Mouse (Mus musculus): ENCODE data around the gene BC048679.

Gene BC048679

GRCm38 (mm10) chr7:81498181-81498580, at the start of gene BC048679:
BC048679 (minus strand) TSS chr7:81498281.
- DNase-seq, result peak; percentile 75

- no peak for DNase-seq
Measured at GRCm38 (mm10) chr7:81542934-81543333, 44.9 kb upstream of the BC048679 start.

GRCm38 (mm10) chr7:81541924-81542524, 43.9 kb upstream of the BC048679 start:
- peak; percentile 97 for DNase-seq

GRCm38 (mm10) chr7:81540999-81541398, 42.9 kb upstream of the BC048679 start:
- DNase-seq, result no peak

GRCm38 (mm10) chr7:81539565-81539964, 41.5 kb upstream of the BC048679 start:
- DNase-seq, result no peak

GRCm38 (mm10) chr7:81538070-81538675, 40.1 kb upstream of the BC048679 start:
- DNase-seq, result peak; percentile 85

GRCm38 (mm10) chr7:81536478-81536877, 38.4 kb upstream of the BC048679 start:
- DNase-seq, result no peak

GRCm38 (mm10) chr7:81531462-81531861, 33.4 kb upstream of the BC048679 start:
- DNase-seq, result no peak

GRCm38 (mm10) chr7:81528918-81529317, 30.8 kb upstream of the BC048679 start:
- no peak for DNase-seq

GRCm38 (mm10) chr7:81523663-81524017, 25.6 kb upstream of the BC048679 start:
- DNase-seq, result no peak

- DNase-seq, result peak; percentile 99
Measured at GRCm38 (mm10) chr7:81523008-81523662, 25.1 kb upstream of the BC048679 start.

- DNase-seq, result peak; percentile 62
Measured at GRCm38 (mm10) chr7:81516154-81517030, 18.3 kb upstream of the BC048679 start.

- DNase-seq, result peak; percentile 41
Measured at GRCm38 (mm10) chr7:81514906-81515590, 17.0 kb upstream of the BC048679 start.

GRCm38 (mm10) chr7:81501050-81501449, 3.0 kb upstream of the BC048679 start:
- peak; percentile 40 for DNase-seq

GRCm38 (mm10) chr7:81497171-81497570, 910 bp downstream of the BC048679 start:
- peak; percentile 78 for DNase-seq

- peak; percentile 91 for DNase-seq
Measured at GRCm38 (mm10) chr7:81493331-81494021, 4.6 kb downstream of the BC048679 start, which contains the start of gene Ap3b2. Ap3b2 (minus strand) TSS chr7:81493925.

- DNase-seq, result peak; percentile 59
Measured at GRCm38 (mm10) chr7:81492628-81493027, 5.5 kb downstream of the BC048679 start.

- peak; percentile 84 for DNase-seq
Measured at GRCm38 (mm10) chr7:81489649-81490048, 8.4 kb downstream of the BC048679 start.

GRCm38 (mm10) chr7:81480800-81481199, 17.3 kb downstream of the BC048679 start:
- DNase-seq, result peak; percentile 28

GRCm38 (mm10) chr7:81479531-81480090, 18.5 kb downstream of the BC048679 start:
- peak; percentile 55 for DNase-seq

GRCm38 (mm10) chr7:81478261-81478660, 19.8 kb downstream of the BC048679 start:
- DNase-seq, result peak; percentile 65

GRCm38 (mm10) chr7:81476833-81477232, 21.2 kb downstream of the BC048679 start:
- DNase-seq, result no peak
